Mouse (Mus musculus) gastrocnemius, postnatal 14 days (tissue): ENCODE results near the gene Tcf15. TPM values are rescaled to one million over a fixed set of nuclear protein-coding genes. Genes with fewer than 3 reads are reported as not detected.

Experiments used
- DNase-seq: peaks from one replicate; pipeline ENCODE4 v3.0.0; 2021; ENCODE audit warnings: mixed read lengths
- intact Hi-C: fragments of 180-260 bp; cut with DNase I; formaldehyde crosslinking; loops from one replicate; pipeline ENCODE4 v1.15.1; 2025; ENCODE audit warnings: low total_unique reads
- total RNA-seq, 2 experiments: library from RNA; stranded (reverse); gene quantifications; 2 replicates each; pipeline ENCODE4 v1.2.3; 2021

Tcf15 gene
- total RNA-seq, 2 experiments from 2014 or later: 18.4 to 20.4 TPM

GRCm38 (mm10) chr2:152196896-152197295 lies 53.5 kb downstream of the Tcf15 start:
- intact Hi-C loops: loop anchor here (2.0 to 5.0 kb wide), 2 partner anchors 82 to 170 kb away; no protein-coding TSS in a partner anchor
- DNase-seq: no peak

- intact Hi-C loops: loop anchor here (2.0 to 5.0 kb wide), 2 partner anchors 83 to 170 kb away; no protein-coding TSS in a partner anchor
- peak; percentile 52 for DNase-seq
These were observed 53.9 kb downstream of the Tcf15 start for GRCm38 (mm10) chr2:152197301-152197712.

Other genes with a start within 250 kb of the Tcf15 start
- gene Angpt4, start 232.4 kb upstream of the Tcf15 start, total RNA-seq: under 1 TPM in 1 of 2 experiments, not detected in 1; 0.12 TPM
- gene Fam110a, start 163.3 kb upstream of the Tcf15 start, total RNA-seq: 1 to 10 TPM; 3.8 to 4.8 TPM
- gene Slc52a3, start 147.1 kb upstream of the Tcf15 start, total RNA-seq: 1 to 10 TPM; 1.3 to 1.4 TPM
- gene Scrt2, start 62.0 kb upstream of the Tcf15 start, total RNA-seq: under 1 TPM in 1 of 2 experiments, not detected in 1; 0.10 TPM
- 10 to 100 TPM in 1 of 2 experiments, 1 to 10 TPM in 1; 9.2 to 12.0 TPM for gene Srxn1, start 38.0 kb upstream of the Tcf15 start, total RNA-seq
- 10 to 100 TPM; 64.5 to 73.4 TPM for gene Csnk2a1, start 83.3 kb downstream of the Tcf15 start, total RNA-seq
- 10 to 100 TPM; 28.8 to 33.2 TPM for gene Tbc1d20, start 150.3 kb downstream of the Tcf15 start, total RNA-seq
- gene Rbck1, start 189.1 kb downstream of the Tcf15 start, total RNA-seq: 10 to 100 TPM; 31.1 to 34.8 TPM
- 1 to 10 TPM; 1.0 to 1.6 TPM for gene Trib3, start 200.5 kb downstream of the Tcf15 start, total RNA-seq
- not detected for gene Nrsn2, start 233.1 kb downstream of the Tcf15 start, total RNA-seq